Mouse (Mus musculus) gastrocnemius, postnatal 36 days (tissue): ENCODE measurements around the gene Nlrc5. TPM values are rescaled to one million over a fixed set of nuclear protein-coding genes. Genes with fewer than 3 reads are reported as not detected.
"Not testable (repeated sequence)": the region's sequence is repeated elsewhere in the genome, so short reads cannot be mapped to it uniquely, and the experiment has no call there.

Experiments
- DNase-seq, 2 experiments: peaks; one replicate each; pipeline ENCODE4 v3.0.0; 2022
- intact Hi-C: fragments of 180-260 bp; cut with DNase I; formaldehyde crosslinking; loops from one replicate; pipeline ENCODE4 v1.15.1; 2025
- total RNA-seq, 2 experiments: library from RNA; stranded (reverse); gene quantifications; 2 replicates each; pipeline ENCODE4 v1.2.3; 2021

The Nlrc5 gene
- total RNA-seq, 2 experiments from 2014 or later: 0.38 to 0.57 TPM

- DNase-seq: no peak
- intact Hi-C loops: no loop called here
These were observed 20.6 kb upstream of the Nlrc5 start for GRCm38 (mm10) chr8:94413509-94413908.

- intact Hi-C loops: no loop called here
- no peak for DNase-seq
These were observed 18.9 kb upstream of the Nlrc5 start for GRCm38 (mm10) chr8:94415218-94415617.

GRCm38 (mm10) chr8:94418017-94418416 lies 16.1 kb upstream of the Nlrc5 start:
- intact Hi-C loops: no loop called here

GRCm38 (mm10) chr8:94422270-94422669 lies 11.9 kb upstream of the Nlrc5 start:
- intact Hi-C loops: no loop called here
- no peak for DNase-seq

More at GRCm38 (mm10) chr8:94418017-94418416, 16.1 kb upstream of the Nlrc5 start:
- DNase-seq: no peak

DNA sequence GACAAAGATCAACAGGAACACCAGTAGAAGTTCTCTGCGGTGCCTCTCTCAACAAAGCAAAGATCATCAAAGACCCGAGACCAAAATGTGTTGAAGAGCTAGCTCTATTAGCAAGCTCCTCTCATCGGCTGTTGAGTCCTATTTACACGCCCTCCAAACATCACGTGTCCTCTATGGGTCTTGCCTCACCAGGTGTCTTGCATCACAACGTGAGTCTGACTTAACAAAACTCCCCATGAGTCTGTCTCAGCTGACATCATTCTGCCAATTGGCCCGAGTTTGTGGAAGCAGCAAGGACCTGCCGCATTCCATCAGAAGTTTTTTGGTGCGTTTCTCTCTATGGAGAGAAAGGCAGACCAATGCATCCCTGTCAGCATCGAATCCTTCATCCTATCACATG lies 6.2 kb upstream of the Nlrc5 start:
- intact Hi-C loops: no loop called here
- DNase-seq: no peak

DNA sequence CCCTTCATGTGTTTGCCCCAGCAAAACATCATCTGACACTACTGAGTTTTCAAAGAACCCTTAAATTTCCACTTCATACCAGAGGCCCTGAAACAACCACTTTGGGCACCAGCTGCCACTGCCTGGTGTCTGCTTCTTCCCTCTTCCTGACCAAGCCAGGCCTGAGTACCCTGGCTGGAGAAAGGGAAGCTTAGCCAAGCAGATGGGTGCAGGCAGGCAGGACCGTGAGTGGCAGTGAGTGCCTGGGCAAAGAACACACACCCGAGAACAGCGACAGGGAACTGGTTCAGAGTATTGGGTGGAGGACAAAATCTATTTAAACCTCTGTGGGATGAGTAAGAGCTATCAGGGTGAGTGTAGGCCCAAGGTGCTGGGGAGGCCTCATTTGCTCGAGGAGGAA lies 5.7 kb upstream of the Nlrc5 start:
- intact Hi-C loops: no loop called here
- DNase-seq: no peak

- intact Hi-C loops: no loop called here
- no peak for DNase-seq
These were observed 4.8 kb upstream of the Nlrc5 start for GRCm38 (mm10) chr8:94429376-94429775.

DNA sequence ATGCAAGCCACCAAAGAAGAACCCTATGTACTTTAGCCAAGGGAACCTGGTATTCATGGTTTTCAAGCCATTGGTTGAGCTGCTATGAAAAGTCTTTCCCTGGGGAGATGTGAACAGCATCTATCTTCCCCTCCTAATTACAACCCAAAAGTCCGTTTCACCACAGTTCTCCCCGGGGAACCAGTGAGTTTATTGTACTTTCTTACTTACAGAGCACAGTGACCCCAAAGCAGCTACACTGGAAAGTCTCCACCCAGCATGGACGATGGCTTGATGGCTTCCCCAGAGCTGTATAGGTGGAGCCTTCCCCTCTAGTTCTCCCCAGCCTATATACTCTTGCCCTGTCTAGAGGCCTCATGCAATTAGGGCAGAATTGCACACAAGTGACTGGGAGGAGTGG lies 1.9 kb upstream of the Nlrc5 start:
- DNase-seq: no peak
- intact Hi-C loops: no loop called here

DNA sequence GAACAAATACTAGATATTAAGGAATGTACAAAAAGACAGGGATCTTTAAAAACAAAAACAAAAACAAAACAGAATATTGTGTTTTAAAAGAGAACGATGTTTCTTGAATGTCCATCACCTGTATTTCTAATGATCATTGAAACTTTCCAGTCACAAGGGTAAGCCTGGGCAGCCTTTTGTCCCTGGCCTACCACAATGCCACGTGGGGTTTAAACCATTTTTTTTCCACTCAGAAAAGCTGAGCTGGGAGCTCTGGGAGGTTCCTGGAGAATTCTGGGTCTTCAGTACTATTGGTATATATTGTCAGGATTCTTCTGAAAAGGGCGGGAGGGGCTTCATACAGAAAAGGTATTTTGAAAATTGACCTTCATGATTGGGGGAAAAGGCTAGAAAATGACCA lies 802 bp downstream of the Nlrc5 start:
- no peak for DNase-seq
- intact Hi-C loops: no loop called here

GRCm38 (mm10) chr8:94435397-94436111 lies 1.4 kb downstream of the Nlrc5 start:
- no peak for DNase-seq
- intact Hi-C loops: no loop called here

DNA sequence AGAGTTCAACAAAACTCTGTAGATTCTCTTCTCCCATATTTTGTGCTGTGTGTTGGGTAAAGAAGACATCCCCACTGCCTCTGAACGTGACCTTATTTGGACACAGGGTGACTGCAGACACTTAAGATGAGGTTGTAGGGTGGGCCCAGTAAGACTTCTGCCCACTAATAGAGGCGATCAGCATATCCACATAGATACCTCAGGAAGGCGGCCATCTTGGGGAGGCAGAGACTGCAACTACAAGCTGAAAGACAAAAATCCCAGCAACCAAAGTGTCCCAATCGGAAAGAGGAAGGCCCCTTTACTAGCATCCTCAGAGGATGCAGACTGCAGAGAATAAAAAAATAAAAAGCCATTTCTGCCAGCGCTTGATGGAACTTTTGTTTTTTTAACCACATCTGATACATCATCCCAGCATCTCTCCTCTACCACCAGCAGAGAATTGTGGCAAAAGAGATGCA lies 2.0 kb downstream of the Nlrc5 start:
- no peak for DNase-seq
- intact Hi-C loops: no loop called here

- DNase-seq: no peak
- intact Hi-C loops: no loop called here
These were observed 2.7 kb downstream of the Nlrc5 start for GRCm38 (mm10) chr8:94436900-94437299.

GRCm38 (mm10) chr8:94438659-94439058 lies 4.5 kb downstream of the Nlrc5 start:
- intact Hi-C loops: no loop called here

DNA sequence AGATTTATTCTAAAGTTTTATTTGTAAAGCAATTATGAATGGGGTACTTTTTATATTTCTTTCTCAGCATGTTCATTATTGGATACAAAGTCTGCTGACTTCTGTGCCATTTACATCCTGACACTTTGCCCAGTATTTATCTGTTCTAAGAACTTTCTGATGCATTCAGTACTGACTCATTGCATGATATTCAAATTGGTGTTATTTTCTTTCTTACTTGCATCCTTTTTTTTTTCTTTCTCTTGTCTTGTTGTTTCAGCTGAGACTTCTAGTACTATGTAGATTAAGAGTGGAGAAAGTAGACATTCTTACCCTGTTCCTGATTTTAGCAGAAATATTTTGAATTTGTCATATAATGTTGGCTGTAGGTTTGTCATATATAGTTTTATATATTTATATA lies 5.5 kb downstream of the Nlrc5 start:
- DNase-seq: no peak
- intact Hi-C loops: no loop called here

More at GRCm38 (mm10) chr8:94438659-94439058, 4.5 kb downstream of the Nlrc5 start:
- no peak for DNase-seq

DNA sequence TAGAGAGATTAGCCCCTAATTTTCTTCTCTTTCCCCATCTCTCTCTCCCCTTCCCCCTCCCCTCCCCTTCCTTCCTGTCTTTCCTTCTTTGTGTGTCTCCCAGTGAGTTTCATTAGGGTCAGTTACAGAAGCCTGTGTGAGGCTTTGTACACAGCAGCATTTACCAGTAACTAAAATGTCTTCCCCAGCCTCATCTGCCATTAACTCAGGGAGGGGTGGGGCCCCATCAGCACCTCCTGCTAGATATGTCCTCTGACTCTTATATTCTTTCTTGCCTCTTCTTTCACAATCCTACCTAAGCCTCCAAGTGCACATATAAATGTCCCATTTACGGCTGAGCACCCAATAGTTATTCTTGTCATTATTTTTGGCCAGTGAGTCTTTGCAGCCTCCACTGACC lies 6.2 kb downstream of the Nlrc5 start:
- intact Hi-C loops: no loop called here
- DNase-seq: no peak

DNA sequence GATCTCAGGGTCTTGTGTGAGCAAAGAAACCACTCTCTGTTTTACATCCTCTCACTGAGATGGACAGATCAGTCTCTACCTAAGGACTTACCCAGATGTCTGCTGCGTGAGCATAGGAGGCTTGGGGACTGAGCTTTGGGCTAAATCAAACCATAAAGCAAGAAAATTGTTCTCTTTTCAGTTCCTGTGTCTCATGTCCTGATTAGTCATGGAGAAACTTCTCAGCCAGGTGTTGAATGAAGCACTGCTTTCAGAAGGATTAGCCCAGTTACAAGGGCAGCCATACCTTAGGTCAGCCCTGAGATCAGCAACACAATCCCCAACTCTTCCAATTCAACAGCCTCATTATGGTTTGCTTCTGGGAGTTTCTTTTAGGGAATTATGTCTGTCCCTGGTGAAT lies 7.5 kb downstream of the Nlrc5 start:
- DNase-seq: no peak
- intact Hi-C loops: no loop called here

GRCm38 (mm10) chr8:94443153-94443552 lies 9.0 kb downstream of the Nlrc5 start:
- intact Hi-C loops: no loop called here

DNA sequence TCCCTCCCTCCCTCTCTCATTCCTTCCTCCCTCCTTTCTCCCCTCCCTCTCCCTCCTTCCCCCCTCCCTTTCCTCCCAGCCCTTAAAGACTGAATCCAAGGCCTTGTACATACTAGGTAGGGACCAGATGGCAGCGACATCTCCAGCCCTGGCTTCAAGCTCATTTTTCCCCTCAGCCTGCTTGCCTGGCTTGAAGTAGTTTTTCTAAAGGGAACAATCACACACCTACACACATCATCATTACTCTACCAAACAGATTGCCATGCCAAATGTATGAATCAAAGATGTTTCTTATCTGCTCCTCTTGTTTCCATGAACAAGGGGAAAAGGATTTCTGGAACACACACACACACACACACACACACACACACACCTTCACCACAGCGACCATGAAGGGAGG lies 10.3 kb downstream of the Nlrc5 start:
- DNase-seq: no peak
- intact Hi-C loops: no loop called here

More at GRCm38 (mm10) chr8:94443153-94443552, 9.0 kb downstream of the Nlrc5 start:
- no peak for DNase-seq

GRCm38 (mm10) chr8:94447142-94447541 lies 13.0 kb downstream of the Nlrc5 start:
- intact Hi-C loops: no loop called here
- DNase-seq: no peak

DNA sequence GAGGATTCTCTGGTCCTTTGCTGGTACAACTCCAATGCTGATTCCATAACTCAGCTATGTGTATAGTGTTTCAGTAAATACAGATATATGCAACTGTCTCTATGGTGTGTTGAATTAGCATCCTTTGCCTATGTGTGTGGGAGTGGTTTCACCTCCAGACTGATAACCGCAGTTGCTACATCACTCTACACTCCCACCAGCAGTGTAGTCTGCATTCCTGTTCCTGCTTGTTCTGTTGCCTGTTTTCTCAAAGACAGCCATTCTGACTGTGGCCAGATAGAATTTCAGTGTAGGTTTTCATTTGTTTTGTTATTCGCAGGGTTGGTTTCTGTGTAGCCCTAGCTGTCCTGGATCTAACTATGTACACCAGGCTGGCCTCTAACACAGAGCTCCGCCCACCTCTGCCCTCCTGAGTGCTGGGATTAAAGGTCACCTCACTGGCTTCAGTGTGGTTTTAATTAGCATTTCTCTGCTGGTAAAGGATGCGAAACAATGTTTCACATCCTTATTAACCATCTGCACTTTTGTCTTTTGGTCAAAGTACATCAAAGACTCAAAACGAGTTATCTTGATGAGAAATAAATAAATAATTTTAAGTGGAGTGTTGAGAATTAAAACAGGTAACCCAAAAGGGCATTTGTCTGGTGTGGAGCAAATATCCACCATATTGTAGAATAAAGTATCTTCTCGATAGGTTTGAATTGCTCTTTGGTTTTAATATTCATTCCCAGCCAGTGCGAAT lies 13.6 kb downstream of the Nlrc5 start:
- DNase-seq: no peak
- intact Hi-C loops: no loop called here

DNA sequence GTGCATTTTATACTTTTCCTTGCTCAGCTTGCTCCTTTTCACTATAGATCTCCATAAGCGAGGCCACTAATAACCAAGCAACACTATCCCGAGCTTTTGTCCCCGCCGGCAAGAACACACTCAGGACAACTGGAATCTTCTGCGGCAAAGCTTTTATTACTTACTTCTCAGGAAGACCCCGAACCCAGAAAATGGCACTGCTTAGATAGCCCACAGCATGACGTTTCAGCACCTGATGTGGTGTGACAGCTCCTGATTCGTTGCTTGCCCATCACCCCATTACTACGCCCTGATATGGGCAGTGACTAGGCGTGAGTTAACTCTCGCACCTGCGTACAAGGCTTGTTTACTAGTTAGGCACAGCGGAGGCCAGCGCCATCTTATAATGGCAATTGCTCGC lies 18.8 kb downstream of the Nlrc5 start:
- DNase-seq, intact Hi-C loops: not testable (repeated sequence)
